Mouse (Mus musculus): ENCODE results near the gene Gm45140. TPM values are rescaled to one million over a fixed set of nuclear protein-coding genes. Genes with fewer than 3 reads are reported as not detected.

The Gm45140 gene
- polyA plus RNA-seq, 2 experiments = 2.7 to 9.1 TPM

GRCm38 (mm10) chr6:87763376-87764280 is 72.0 kb downstream of the Gm45140 start:
- Histone ChIP-seq H3K9ac (ENCODE audit: low read depth, low read length, severe bottlenecking) (no peak overlapping the region), H3K4me3 (replicated peaks; ENCODE audit: low read length) (no peak overlapping the region), H3K27ac (replicated peaks; ENCODE audit: low read depth, low read length) (no peak overlapping the region), H3K4me2 (replicated peaks; ENCODE audit: low read depth, low read length, severe bottlenecking) (no peak overlapping the region), H3K27me3 (ENCODE audit: control insufficient read depth, insufficient read depth, low read length) (no peaks in the 10 kb centered on the region), H3K36me3 (ENCODE audit: control insufficient read depth, insufficient read depth, low read length) (no peaks in the 10 kb centered on the region), H3K4me1 (ENCODE audit: control insufficient read depth, insufficient read depth, low read length) (no peaks in the 10 kb centered on the region), H3K9me3 (ENCODE audit: control insufficient read depth, low read length) (no peaks in the 10 kb centered on the region)
- WGBS = 68% methylated on average over 4 of the region's 4 CpGs
- no peak; the same call in 1 of the 2 replicates for ATAC-seq (ENCODE audit: low FRiP score, low read depth)
- no peak for TF ChIP-seq POLR2A (IDR thresholded peaks at IDR 0.05; ENCODE audit: borderline replicate concordance, extremely low read depth, insufficient read depth, insufficient read length)
- no peak for DNase-seq (ENCODE audit: low spot score)

GRCm38 (mm10) chr6:87762161-87762560 is 73.4 kb downstream of the Gm45140 start:
- no peak for DNase-seq (ENCODE audit: low spot score)
- Histone ChIP-seq H3K27me3 (ENCODE audit: control insufficient read depth, insufficient read depth, low read length) (no peaks in the 10 kb centered on the region), H3K27ac (replicated peaks; ENCODE audit: low read depth, low read length) (no peak overlapping the region), H3K4me1 (ENCODE audit: control insufficient read depth, insufficient read depth, low read length) (no peaks in the 10 kb centered on the region), H3K4me2 (replicated peaks; ENCODE audit: low read depth, low read length, severe bottlenecking) (no peak overlapping the region), H3K36me3 (ENCODE audit: control insufficient read depth, insufficient read depth, low read length) (no peaks in the 10 kb centered on the region), H3K9me3 (ENCODE audit: control insufficient read depth, low read length) (no peaks in the 10 kb centered on the region), H3K4me3 (replicated peaks; ENCODE audit: low read length) (no peak overlapping the region), H3K9ac (ENCODE audit: low read depth, low read length, severe bottlenecking) (no peak overlapping the region)
- no peak for ATAC-seq (ENCODE audit: low FRiP score, low read depth)
- no peak for TF ChIP-seq POLR2A (IDR thresholded peaks at IDR 0.05; ENCODE audit: borderline replicate concordance, extremely low read depth, insufficient read depth, insufficient read length)
- WGBS = 93% methylated on average over 5 of the region's 5 CpGs

- 57% methylated on average over 3 of the region's 3 CpGs for WGBS
- no peak for TF ChIP-seq POLR2A (IDR thresholded peaks at IDR 0.05; ENCODE audit: borderline replicate concordance, extremely low read depth, insufficient read depth, insufficient read length)
- H3K9ac ChIP-seq (ENCODE audit: low read depth, low read length, severe bottlenecking) = no peak overlapping the region
- H3K27me3 ChIP-seq (ENCODE audit: control insufficient read depth, insufficient read depth, low read length) = no peaks in the 10 kb centered on the region
- H3K36me3 ChIP-seq (ENCODE audit: control insufficient read depth, insufficient read depth, low read length) = no peaks in the 10 kb centered on the region
- H3K27ac ChIP-seq (replicated peaks; ENCODE audit: low read depth, low read length) = no peak overlapping the region
- no peaks in the 10 kb centered on the region for H3K4me1 ChIP-seq (ENCODE audit: control insufficient read depth, insufficient read depth, low read length)
- no peak overlapping the region for H3K4me2 ChIP-seq (replicated peaks; ENCODE audit: low read depth, low read length, severe bottlenecking)
- no peaks in the 10 kb centered on the region for H3K9me3 ChIP-seq (ENCODE audit: control insufficient read depth, low read length)
- no peak overlapping the region for H3K4me3 ChIP-seq (replicated peaks; ENCODE audit: low read length)
- DNase-seq (ENCODE audit: low spot score) (no peak), ATAC-seq (ENCODE audit: low FRiP score, low read depth) (no peak)
Observed at GRCm38 (mm10) chr6:87759850-87760249, 75.7 kb downstream of the Gm45140 start.

GRCm38 (mm10) chr6:87759404-87759803 is 76.2 kb downstream of the Gm45140 start:
- no peak for DNase-seq (ENCODE audit: low spot score)
- Histone ChIP-seq H3K27ac (replicated peaks; ENCODE audit: low read depth, low read length) (no peak overlapping the region), H3K4me2 (replicated peaks; ENCODE audit: low read depth, low read length, severe bottlenecking) (no peak overlapping the region), H3K4me3 (replicated peaks; ENCODE audit: low read length) (no peak overlapping the region), H3K9me3 (ENCODE audit: control insufficient read depth, low read length) (no peaks in the 10 kb centered on the region), H3K36me3 (ENCODE audit: control insufficient read depth, insufficient read depth, low read length) (no peaks in the 10 kb centered on the region), H3K27me3 (ENCODE audit: control insufficient read depth, insufficient read depth, low read length) (no peaks in the 10 kb centered on the region), H3K9ac (ENCODE audit: low read depth, low read length, severe bottlenecking) (no peak overlapping the region), H3K4me1 (ENCODE audit: control insufficient read depth, insufficient read depth, low read length) (no peaks in the 10 kb centered on the region)
- no peak for ATAC-seq (ENCODE audit: low FRiP score, low read depth)
- 70% methylated on average over 3 of the region's 3 CpGs for WGBS
- no peak for TF ChIP-seq POLR2A (IDR thresholded peaks at IDR 0.05; ENCODE audit: borderline replicate concordance, extremely low read depth, insufficient read depth, insufficient read length)

- H3K27ac ChIP-seq (replicated peaks; ENCODE audit: low read depth, low read length) = no peak overlapping the region
- H3K4me1 ChIP-seq (ENCODE audit: control insufficient read depth, insufficient read depth, low read length) = no peaks in the 10 kb centered on the region
- H3K9me3 ChIP-seq (ENCODE audit: control insufficient read depth, low read length) = no peaks in the 10 kb centered on the region
- H3K36me3 ChIP-seq (ENCODE audit: control insufficient read depth, insufficient read depth, low read length) = no peaks in the 10 kb centered on the region
- H3K4me2 ChIP-seq (replicated peaks; ENCODE audit: low read depth, low read length, severe bottlenecking) = no peak overlapping the region
- H3K27me3 ChIP-seq (ENCODE audit: control insufficient read depth, insufficient read depth, low read length) = no peaks in the 10 kb centered on the region
- 88% methylated on average over 8 of the region's 8 CpGs for WGBS
- ATAC-seq (ENCODE audit: low FRiP score, low read depth) = no peak
- no peak for TF ChIP-seq POLR2A (IDR thresholded peaks at IDR 0.05; ENCODE audit: borderline replicate concordance, extremely low read depth, insufficient read depth, insufficient read length)
- H3K4me3 ChIP-seq (replicated peaks; ENCODE audit: low read length) = no peak overlapping the region
- H3K9ac ChIP-seq (ENCODE audit: low read depth, low read length, severe bottlenecking) = no peak overlapping the region
- no peak for DNase-seq (ENCODE audit: low spot score)
Observed at GRCm38 (mm10) chr6:87756896-87757295, 78.7 kb downstream of the Gm45140 start.
